Mouse (Mus musculus) stomach, embryonic 16.5 days (tissue): ENCODE data around the gene Mog. TPM values are rescaled to one million over a fixed set of nuclear protein-coding genes. Genes with fewer than 3 reads are reported as not detected.
"Not testable (repeated sequence)": the region's sequence is repeated elsewhere in the genome, so short reads cannot be mapped to it uniquely, and the experiment has no call there.

Source experiments
- ATAC-seq: fragments of 200-750 bp; cut with Nextera tagmentation; 2 replicates; pipeline ENCODE4 v1.8.0; 2017; ENCODE audit warnings: moderate number of reproducible peaks, moderate TSS enrichment; ENCODE audit not compliant: insufficient read depth, low FRiP score
- H3K27ac ChIP-seq: fragments of 300-500 bp; sonication (generic); 2 replicates; pipeline ENCODE4 v1.5.1; 2014; ENCODE audit warnings: low read length
- H3K27me3 ChIP-seq: fragments of 300-500 bp; sonication (generic); 2 replicates; pipeline ENCODE4 v1.6.1; 2014; ENCODE audit warnings: low read length, control low read depth, mixed read lengths; ENCODE audit not compliant: control insufficient read depth, insufficient read depth
- H3K36me3 ChIP-seq: fragments of 300-500 bp; sonication (generic); 2 replicates; pipeline ENCODE4 v1.6.1; 2014; ENCODE audit warnings: low read length; ENCODE audit not compliant: control insufficient read depth, insufficient read depth
- H3K4me1 ChIP-seq: fragments of 300-500 bp; sonication (generic); 2 replicates; pipeline ENCODE4 v1.6.1; 2014; ENCODE audit warnings: low read length, control low read depth, mixed read lengths; ENCODE audit not compliant: control insufficient read depth, insufficient read depth
- H3K4me2 ChIP-seq: fragments of 300-500 bp; sonication (generic); 2 replicates; pipeline ENCODE4 v1.6.1; 2014; ENCODE audit warnings: low read depth, low read length, mixed read lengths
- H3K4me3 ChIP-seq: fragments of 300-500 bp; sonication (generic); replicated peaks from 2 replicates; pipeline ENCODE4 v1.5.1; 2014; ENCODE audit warnings: mild to moderate bottlenecking, low read length
- H3K9ac ChIP-seq: fragments of 300-500 bp; sonication (generic); 2 replicates; pipeline ENCODE4 v1.6.1; 2014; ENCODE audit warnings: low read length
- H3K9me3 ChIP-seq: fragments of 300-500 bp; sonication (generic); replicated peaks from 2 replicates; pipeline ENCODE4 v1.6.1; 2016; ENCODE audit warnings: low read length, control low read depth; ENCODE audit not compliant: control insufficient read depth
- WGBS: fragments of 180-500 bp; shearing (Covaris S2); extraction: QIAGEN DNeasy Blood & Tissue Kit; methylation state at CpG from one replicate; pipeline ENCODE4 v1.1.7; 2014; 5-methylcytosine and 5-hydroxymethylcytosine counted together
- polyA plus RNA-seq: library from polyadenylated mRNA; unstranded; fragments of >200 nt; fragmentation: Nextera tagmentation; extraction: Ambion mirVana; gene quantifications from 2 replicates; pipeline ENCODE4 v1.2.1, GENCODE M21; 2015

Gene Mog
- polyA plus RNA-seq, 1 experiment from 2014 or later, result not detected

DNA sequence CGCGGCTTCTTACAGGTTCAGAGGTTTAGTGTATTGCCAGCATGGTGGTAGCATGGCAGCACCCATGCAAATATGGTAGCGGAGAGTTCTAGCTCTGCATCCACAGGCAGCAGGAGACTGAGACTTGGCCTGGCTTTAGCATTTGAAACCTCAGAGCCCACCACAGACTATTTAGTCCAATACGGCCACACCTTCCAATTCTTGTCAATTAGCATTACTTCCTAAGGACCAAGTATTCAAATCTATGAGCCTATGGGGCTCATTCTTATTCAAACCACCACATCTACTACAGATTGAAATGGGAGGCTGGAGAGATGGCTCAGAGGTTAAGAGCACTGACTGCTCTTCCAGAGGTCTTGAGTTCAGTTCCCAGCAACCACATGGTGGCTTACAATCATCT lies 4.3 kb upstream of the Mog start:
- Histone ChIP-seq H3K27ac (peak overlapping the region; percentile 42), H3K4me2 (no peak overlapping the region), H3K36me3 (no peaks in the 10 kb centered on the region), H3K4me1 (no peaks in the 10 kb centered on the region), H3K9me3 (no peaks in the 10 kb centered on the region), H3K9ac (no peak overlapping the region), H3K4me3 (no peak overlapping the region), H3K27me3 (no peaks in the 10 kb centered on the region)
- WGBS, result 92% methylated on average over 4 of the region's 4 CpGs
- ATAC-seq, result no peak

DNA sequence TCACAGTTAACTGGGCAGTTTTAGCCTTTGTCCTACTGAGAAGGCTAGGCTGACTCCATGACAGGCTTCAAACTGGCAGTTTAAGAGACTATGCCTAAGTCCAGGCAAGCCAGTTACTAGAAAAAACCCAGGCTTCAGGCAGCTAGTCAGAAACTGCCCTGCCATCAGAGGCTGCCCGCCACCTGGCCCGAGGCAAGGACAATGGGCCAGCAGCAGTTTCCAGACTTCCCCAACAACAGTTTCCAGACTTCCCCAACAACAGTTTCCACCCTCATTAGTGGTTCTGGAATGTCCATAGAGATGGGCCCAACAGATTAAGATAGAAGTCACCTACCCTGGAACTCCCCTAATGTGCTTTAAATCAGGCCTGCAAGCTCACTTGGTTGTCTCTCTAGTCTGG lies 3.2 kb upstream of the Mog start:
- Histone ChIP-seq H3K36me3 (no peaks in the 10 kb centered on the region), H3K4me3 (no peak overlapping the region), H3K27ac (no peak overlapping the region), H3K4me1 (no peaks in the 10 kb centered on the region), H3K9me3 (no peaks in the 10 kb centered on the region), H3K4me2 (no peak overlapping the region), H3K27me3 (no peaks in the 10 kb centered on the region), H3K9ac (no peak overlapping the region)
- ATAC-seq, result no peak
- WGBS, result 88% methylated on average over 2 of the region's 2 CpGs

DNA sequence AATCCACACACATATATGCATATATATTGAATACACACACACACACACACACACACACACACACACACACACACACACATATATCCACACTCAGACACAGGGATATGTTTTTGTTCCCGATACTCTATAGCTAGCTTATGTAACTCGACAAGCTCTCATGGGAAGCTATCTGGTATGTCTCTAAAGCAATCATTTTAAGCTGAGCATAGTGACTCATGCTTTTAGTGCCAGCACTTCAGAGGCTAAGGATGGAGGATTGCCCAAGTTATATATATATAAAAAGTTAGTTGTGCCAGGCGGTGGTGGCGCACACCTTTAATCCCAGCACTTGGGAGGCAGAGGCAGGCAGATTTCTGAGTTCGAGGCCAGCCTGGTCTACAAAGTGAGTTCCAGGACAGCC lies 4.0 kb downstream of the Mog start:
- H3K4me3 ChIP-seq, H3K27ac ChIP-seq, H3K9ac ChIP-seq, H3K4me2 ChIP-seq, H3K36me3 ChIP-seq, H3K9me3 ChIP-seq, H3K27me3 ChIP-seq, ATAC-seq, H3K4me1 ChIP-seq: not testable (repeated sequence)
- 91% methylated on average over 5 of the region's 5 CpGs for WGBS

DNA sequence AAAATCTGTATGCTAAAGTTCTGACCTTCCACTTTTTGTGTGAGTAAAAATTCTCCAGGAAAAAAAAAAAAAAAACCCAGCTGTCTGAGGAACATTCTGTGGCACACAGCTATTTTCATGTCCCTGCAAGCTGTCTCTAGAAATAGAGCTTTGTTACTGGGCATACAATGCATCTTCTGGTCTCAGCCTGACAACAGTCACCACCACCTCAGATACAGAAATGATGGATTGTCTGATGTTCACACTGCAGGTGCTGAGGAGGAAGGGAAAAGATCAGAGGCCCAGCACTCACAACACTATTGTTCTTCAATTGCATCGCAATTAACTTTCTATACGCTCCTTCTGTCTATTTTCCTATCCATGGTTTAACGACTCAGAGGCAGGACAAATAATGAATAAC lies 4.9 kb downstream of the Mog start:
- 69% methylated on average over 3 of the region's 3 CpGs for WGBS
- Histone ChIP-seq H3K9me3 (no peaks in the 10 kb centered on the region), H3K9ac (no peak overlapping the region), H3K36me3 (no peaks in the 10 kb centered on the region), H3K4me3 (no peak overlapping the region), H3K4me1 (no peaks in the 10 kb centered on the region), H3K27ac (no peak overlapping the region), H3K4me2 (no peak overlapping the region), H3K27me3 (no peaks in the 10 kb centered on the region)
- ATAC-seq, result no peak

DNA sequence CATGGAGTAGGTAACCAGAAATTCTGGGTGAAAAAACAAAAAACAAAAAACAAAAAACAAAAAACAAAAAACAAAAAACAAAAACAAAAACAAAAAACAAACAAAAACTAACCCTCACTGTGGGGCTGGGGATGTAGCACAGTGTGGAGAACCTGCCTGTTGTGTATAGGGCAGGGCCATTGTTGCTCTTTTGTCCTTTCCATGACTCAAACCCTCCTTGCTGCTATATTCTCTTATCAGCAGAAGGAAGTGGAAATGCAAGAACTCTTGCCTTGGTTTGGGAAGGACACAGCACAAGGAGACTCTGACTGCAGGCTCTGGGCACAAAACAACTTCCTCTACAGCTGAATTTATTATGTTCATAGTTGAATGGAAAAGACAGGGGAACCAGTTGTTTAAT lies 6.9 kb downstream of the Mog start:
- ATAC-seq, result no peak; the same call in 1 of the 2 replicates
- Histone ChIP-seq H3K4me1 (no peaks in the 10 kb centered on the region), H3K36me3 (no peaks in the 10 kb centered on the region), H3K27me3 (no peaks in the 10 kb centered on the region), H3K4me2 (no peak overlapping the region), H3K4me3 (no peak overlapping the region), H3K9ac (no peak overlapping the region), H3K27ac (peak overlapping the region; percentile 41; the same call in 1 of the 2 replicates), H3K9me3 (no peaks in the 10 kb centered on the region)

DNA sequence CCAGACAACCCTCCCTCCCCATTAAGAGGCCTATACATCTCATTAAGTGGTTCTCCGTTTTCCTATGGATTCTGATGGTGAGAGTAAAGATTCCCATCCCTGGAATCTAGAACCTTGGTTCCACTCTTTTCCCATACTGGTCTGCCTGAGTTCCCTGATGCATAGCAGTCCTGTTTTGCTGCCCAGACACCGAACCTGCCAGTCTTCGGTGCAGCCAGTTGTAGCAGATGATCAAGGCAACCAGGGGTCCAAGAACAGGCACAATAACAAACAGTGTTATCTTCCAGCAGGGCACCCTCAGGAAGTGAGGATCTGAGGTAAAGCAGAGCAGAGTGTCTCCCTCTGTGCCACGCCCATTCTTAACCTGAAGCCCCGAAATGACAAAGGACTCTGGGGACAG lies 11.1 kb downstream of the Mog start:
- no peak overlapping the region for H3K27ac ChIP-seq
- WGBS, result 61% methylated on average over 5 of the region's 5 CpGs
- no peak for ATAC-seq

DNA sequence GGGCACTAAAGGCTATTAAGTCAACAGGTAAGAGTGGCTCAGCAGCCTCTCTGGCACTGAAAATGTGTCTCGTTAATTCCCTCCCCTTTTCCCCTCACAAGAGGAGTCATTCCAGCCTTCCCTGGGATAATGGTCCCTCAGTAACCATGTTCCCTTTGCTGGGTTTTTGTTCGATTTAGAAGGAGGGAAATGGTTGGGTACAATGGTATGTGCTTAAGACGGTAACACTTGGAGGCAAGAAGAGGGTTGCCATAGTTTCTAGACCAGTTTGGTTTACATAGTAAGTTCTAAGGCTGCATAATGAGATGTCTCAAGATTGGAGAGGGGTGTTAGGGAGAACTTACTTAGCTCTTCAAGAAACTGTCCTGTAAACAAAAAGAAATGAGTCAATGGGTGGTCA lies 11.5 kb downstream of the Mog start:
- H3K27me3 ChIP-seq, result no peaks in the 10 kb centered on the region
- ATAC-seq, result no peak
- no peak overlapping the region for H3K27ac ChIP-seq
- 0 out of 2 replicates have a peak, but pooled peaks cover 4% of the 10 kb centered on the region for H3K36me3 ChIP-seq
- no peak overlapping the region for H3K4me3 ChIP-seq
- WGBS, result 87% methylated on average over 3 of the region's 3 CpGs
- no peak overlapping the region for H3K4me2 ChIP-seq
- H3K9me3 ChIP-seq, result no peaks in the 10 kb centered on the region
- no peaks in the 10 kb centered on the region for H3K4me1 ChIP-seq
- H3K9ac ChIP-seq, result no peak overlapping the region

More for the DNA sequence above, 11.1 kb downstream of the Mog start:
- no peaks in the 10 kb centered on the region for H3K4me1 ChIP-seq
- no peak overlapping the region for H3K4me3 ChIP-seq
- H3K4me2 ChIP-seq, result no peak overlapping the region
- H3K9me3 ChIP-seq, result no peaks in the 10 kb centered on the region
- H3K27me3 ChIP-seq, result no peaks in the 10 kb centered on the region
- 0 out of 2 replicates have a peak, but pooled peaks cover 4% of the 10 kb centered on the region for H3K36me3 ChIP-seq
- no peak overlapping the region for H3K9ac ChIP-seq

DNA sequence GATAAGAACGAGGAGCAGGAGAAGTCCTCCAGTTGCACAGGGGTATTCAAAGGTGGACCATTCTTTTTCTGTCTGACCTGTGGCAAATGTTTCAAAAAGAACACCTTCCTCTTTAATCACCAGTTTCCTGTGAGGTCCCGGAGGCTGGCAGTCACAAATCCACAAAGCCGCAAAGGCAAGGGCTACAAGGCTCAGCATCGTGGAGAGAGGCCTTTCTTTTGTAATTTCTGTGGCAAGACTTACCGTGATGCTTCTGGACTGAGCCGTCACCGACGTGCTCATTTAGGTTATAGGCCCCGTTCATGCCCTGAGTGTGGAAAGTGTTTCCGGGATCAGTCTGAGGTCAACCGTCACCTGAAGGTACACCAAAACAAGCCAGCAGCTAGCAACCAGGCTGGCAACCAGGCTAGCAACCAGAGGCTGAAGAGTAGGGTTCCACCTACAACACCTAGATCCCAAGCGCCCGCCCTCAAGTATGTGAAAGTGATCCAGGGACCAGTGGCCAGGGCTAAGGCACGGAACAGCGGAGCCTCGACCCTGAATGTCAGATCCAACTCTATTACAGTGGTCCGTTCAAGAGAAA lies 13.6 kb downstream of the Mog start:
- no peak for ATAC-seq
- H3K27me3 ChIP-seq, result no peaks in the 10 kb centered on the region
- no peak overlapping the region for H3K27ac ChIP-seq
- no peak overlapping the region for H3K9ac ChIP-seq
- no peak overlapping the region for H3K4me3 ChIP-seq
- H3K4me1 ChIP-seq, result no peaks in the 10 kb centered on the region
- WGBS, result 87% methylated on average over 17 of the region's 17 CpGs
- H3K4me2 ChIP-seq, result no peak overlapping the region
- H3K9me3 ChIP-seq, result no peaks in the 10 kb centered on the region
- H3K36me3 ChIP-seq, result 0 out of 2 replicates have a peak, but pooled peaks cover 4% of the 10 kb centered on the region

DNA sequence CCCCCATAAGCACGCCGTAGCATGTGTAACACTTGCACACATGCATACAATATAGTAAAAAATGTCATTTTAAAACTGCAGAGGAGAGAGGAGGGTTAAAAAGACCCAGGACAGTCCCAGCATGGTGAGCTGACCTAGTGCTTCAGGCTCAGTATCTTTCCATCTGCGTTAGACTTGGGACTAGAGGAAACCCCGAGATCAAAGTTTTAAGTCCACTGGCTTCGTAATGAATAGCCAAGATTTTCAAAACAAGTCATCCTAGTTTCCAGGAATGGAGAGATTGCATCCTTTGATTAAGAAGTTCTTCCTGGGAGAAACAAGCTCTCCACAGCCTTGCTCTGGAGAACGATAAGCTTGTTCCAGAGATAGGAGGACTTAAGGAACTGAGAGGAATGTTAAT lies 15.0 kb downstream of the Mog start:
- no peaks in the 10 kb centered on the region for H3K9me3 ChIP-seq
- H3K27me3 ChIP-seq, result no peaks in the 10 kb centered on the region
- 0 out of 2 replicates have a peak, but pooled peaks cover 4% of the 10 kb centered on the region for H3K36me3 ChIP-seq
- ATAC-seq, result no peak
- no peak overlapping the region for H3K9ac ChIP-seq
- no peaks in the 10 kb centered on the region for H3K4me1 ChIP-seq
- 86% methylated on average over 6 of the region's 6 CpGs for WGBS
- no peak overlapping the region for H3K27ac ChIP-seq
- H3K4me2 ChIP-seq, result no peak overlapping the region
- H3K4me3 ChIP-seq, result no peak overlapping the region
